ENCODE assay signal across 16 mouse cellular contexts in the genomic region with DNA sequence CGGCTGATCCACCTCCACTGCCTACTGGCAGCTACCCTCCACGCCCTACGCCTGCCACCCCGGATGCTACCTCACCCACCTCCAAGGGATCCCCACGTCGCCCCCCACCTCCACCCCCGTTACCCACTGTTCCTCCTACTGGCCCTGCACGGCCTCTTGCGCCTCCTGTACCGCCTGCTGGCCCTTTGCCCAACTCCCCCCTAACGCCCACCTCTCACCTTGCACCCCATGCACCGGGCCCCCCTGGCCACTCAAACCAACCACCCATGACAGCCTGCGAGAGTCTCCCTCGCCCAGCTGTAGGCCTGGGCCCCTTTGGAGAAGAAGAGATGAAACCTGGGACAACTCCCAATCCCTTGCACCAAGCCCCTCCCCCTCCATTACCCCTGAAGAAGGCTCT.
DNase-seq lines count a peak whose midpoint lies in the region; ATAC-seq lines count a peak whose summit lies in the region.
"Had no signal": no experiment of that assay in that cellular context is flagged by ENCODE, and none has a peak within 500 bp of the region (broad histone marks: within the 10 kb centered on the region; RNA-seq: fewer than 3 reads in every experiment).

No protein-coding gene starts in this region.

- WGBS in lung, embryonic 16.5 days = 83% methylated on average over 14 of the region's 14 CpGs
- WGBS in liver, embryonic 12.5 days (ENCODE audit: insufficient replicate concordance) = 79% methylated on average over 14 of the region's 14 CpGs

- no peak overlapping the region for H3K4me2 ChIP-seq in lung, embryonic 16.5 days (ENCODE audit: low read depth, low read length)
- H3K4me2 ChIP-seq in liver, embryonic 12.5 days = peak overlapping the region; percentile 17; the same call in 1 of the 2 replicates
- H3K4me2 ChIP-seq: neural tube, embryonic 15.5 days; stomach, embryonic 15.5 days had no signal

- peak; percentile 90 for DNase-seq in heart, adult 11 months
- no peak for DNase-seq in heart, adult 9 months (ENCODE audit: low spot score in 2 of 2)
- DNase-seq in lung, postnatal 25 days (ENCODE audit: low spot score) = no peak
- DNase-seq in embryo, embryonic 10 days (ENCODE audit: low spot score) = no peak
- no peak for DNase-seq in ovary, adult 18-20 months (ENCODE audit: low spot score)
- DNase-seq: cerebellum, adult 8-10 months; heart, postnatal 4 days; right cerebral cortex, adult 18-20 months had no signal

- peak; percentile 15; the same call in 1 of the 2 replicates for ATAC-seq in lung, embryonic 16.5 days (ENCODE audit: low read depth)
- peak; percentile 16 for ATAC-seq in CD4-positive, CD25-positive, alpha-beta regulatory T cell, adult 4 months
- 0 out of 2 replicates have a peak, but pooled peaks have one; percentile 24 for ATAC-seq in liver, embryonic 12.5 days
- ATAC-seq: intestine, embryonic 16.5 days had no signal

- H3K36me3 ChIP-seq in lung, embryonic 16.5 days (ENCODE audit: control insufficient read depth, insufficient read depth, low read length) = peaks cover 10% of the 10 kb centered on the region
- H3K36me3 ChIP-seq in liver, embryonic 12.5 days = peaks cover 45% of the 10 kb centered on the region
- H3K36me3 ChIP-seq: G1E; neural tube, embryonic 15.5 days; stomach, embryonic 15.5 days had no signal

- H3K4me1 ChIP-seq in lung, embryonic 16.5 days (replicated peaks; ENCODE audit: control insufficient read depth, insufficient read depth, low read length) = peaks cover 8% of the 10 kb centered on the region
- H3K4me1 ChIP-seq in liver, embryonic 12.5 days = no peaks in the 10 kb centered on the region
- H3K4me1 ChIP-seq: neural tube, embryonic 15.5 days had no signal

- H3K27ac ChIP-seq in lung, embryonic 16.5 days (ENCODE audit: low read length) = no peak overlapping the region
- H3K27ac ChIP-seq in liver, embryonic 12.5 days = no peak overlapping the region
- H3K27ac ChIP-seq: neural tube, embryonic 15.5 days; stomach, embryonic 15.5 days had no signal

- no peaks in the 10 kb centered on the region for H3K27me3 ChIP-seq in lung, embryonic 16.5 days (ENCODE audit: control insufficient read depth, insufficient read depth, low read depth, low read length)
- no peaks in the 10 kb centered on the region for H3K27me3 ChIP-seq in liver, embryonic 12.5 days (replicated peaks)
- H3K27me3 ChIP-seq: neural tube, embryonic 15.5 days; stomach, embryonic 15.5 days had no signal

- H3K9me3 ChIP-seq in lung, embryonic 16.5 days (ENCODE audit: control insufficient read depth, low read length) = no peaks in the 10 kb centered on the region
- no peaks in the 10 kb centered on the region for H3K9me3 ChIP-seq in liver, embryonic 12.5 days (replicated peaks)
- H3K9me3 ChIP-seq: embryonic facial prominence, embryonic 10.5 days; G1E; neural tube, embryonic 15.5 days; stomach, embryonic 15.5 days had no signal

- no peak overlapping the region for H3K4me3 ChIP-seq in lung, embryonic 16.5 days (ENCODE audit: low read length)
- no peak overlapping the region for H3K4me3 ChIP-seq in liver, embryonic 12.5 days
- H3K4me3 ChIP-seq: embryonic facial prominence, embryonic 10.5 days; neural tube, embryonic 15.5 days; stomach, embryonic 15.5 days had no signal

- H3K9ac ChIP-seq in lung, embryonic 16.5 days (ENCODE audit: low read length) = no peak overlapping the region
- H3K9ac ChIP-seq in liver, embryonic 12.5 days = no peak overlapping the region
- H3K9ac ChIP-seq: neural tube, embryonic 15.5 days; stomach, embryonic 15.5 days had no signal
